Mouse (Mus musculus) thymus, adult 18-20 months (tissue): Measurements from ENCODE around the gene Pde6b.

Experiments
- DNase-seq, 2 experiments: peaks; one replicate each; pipeline ENCODE4 v3.0.0; 2022; ENCODE audit warnings: mixed read lengths in 2 of 2

The Pde6b gene

DNA sequence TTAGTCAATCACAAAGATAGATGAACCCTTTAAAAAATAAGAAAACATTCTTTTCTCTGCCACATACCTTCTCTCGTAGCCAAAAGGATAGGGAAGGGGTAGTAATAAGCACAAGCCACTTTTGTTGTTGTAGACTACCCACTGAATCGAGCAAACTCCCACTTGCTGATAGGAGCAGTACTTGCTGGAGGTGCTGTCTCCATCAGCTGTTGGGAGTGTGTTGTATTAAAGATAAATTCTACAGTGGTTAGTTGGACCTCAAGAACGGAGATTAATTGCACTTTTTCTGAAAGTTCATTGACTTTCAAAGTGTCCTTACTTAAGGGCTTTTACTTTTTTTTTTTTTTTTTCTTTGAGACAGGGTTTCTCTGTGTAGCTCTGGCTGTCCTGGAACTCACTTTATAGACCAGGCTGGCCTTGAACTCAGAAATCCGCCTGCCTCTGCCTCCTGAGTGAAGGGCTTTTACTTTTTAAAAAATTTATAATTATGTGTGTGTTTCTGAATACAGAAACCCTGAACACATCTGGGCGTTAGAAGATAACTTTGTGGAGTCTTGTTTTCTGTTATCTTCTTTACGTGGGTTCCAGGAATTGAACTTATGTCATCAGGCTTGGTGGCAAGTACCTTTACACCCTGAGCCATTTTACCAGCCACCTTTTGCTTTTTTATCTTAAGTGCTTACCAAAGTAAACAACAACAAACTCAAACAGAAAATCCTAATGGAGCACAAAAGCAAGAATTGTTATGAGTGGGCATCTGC, 77.1 kb downstream of the Pde6b start:
- DNase-seq, result no peak

DNA sequence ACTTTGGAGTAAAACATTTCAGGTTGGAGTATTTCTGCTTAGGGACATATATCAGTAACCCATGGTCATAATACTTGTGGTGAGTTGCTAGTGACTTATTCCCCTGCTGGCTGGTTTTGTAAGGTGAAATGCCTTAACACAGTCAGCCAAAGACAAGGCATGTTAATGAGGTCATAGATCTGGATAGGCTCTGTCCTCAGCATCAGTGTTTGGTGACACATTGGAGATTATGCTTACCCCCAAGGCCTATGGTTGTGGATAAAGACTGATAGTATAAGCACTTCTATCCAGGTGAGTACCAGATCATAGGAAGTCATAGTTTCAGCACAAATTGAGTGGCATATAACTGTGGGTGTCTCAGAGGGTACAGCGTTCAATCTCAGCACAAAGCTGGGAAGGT, 78.5 kb downstream of the Pde6b start:
- no peak for DNase-seq

DNA sequence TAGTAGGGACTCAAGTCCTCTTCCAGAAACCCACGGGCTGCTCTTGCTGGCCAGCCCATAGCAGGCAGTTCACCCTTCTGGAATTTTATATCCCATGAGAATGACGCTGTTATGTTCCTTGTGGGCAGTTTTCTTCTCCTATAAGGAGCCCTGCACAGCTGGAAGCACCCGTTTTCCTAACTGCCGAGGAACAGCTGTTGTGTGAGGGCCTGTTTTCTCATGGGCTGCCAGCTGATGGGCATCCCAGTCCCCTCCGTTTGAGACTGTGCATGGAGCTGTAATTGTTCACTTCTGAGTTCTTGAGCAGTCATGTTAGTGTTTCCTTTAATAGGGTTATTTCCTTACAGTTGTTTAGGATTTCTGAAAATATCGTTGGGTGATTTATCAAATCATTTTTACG, 81.4 kb downstream of the Pde6b start:
- no peak for DNase-seq

DNA sequence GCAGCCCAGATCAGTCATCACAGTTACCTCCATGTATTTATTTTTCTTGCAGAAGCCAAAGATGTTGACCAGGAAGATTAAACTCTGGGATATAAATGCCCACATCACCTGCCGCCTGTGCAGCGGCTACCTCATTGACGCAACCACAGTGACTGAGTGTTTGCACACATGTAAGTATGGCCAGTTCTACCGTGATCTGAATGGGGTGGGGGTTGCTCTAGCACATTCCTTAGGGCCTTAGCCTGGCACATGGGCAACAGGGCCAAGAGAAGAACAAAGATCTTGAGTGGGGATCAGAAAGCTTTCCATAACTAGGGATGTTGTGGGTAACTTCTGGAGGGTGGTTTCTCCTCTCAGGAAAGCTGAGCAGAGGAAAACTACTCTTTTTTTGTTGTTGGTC, 85.5 kb downstream of the Pde6b start:
- no peak for DNase-seq

DNA sequence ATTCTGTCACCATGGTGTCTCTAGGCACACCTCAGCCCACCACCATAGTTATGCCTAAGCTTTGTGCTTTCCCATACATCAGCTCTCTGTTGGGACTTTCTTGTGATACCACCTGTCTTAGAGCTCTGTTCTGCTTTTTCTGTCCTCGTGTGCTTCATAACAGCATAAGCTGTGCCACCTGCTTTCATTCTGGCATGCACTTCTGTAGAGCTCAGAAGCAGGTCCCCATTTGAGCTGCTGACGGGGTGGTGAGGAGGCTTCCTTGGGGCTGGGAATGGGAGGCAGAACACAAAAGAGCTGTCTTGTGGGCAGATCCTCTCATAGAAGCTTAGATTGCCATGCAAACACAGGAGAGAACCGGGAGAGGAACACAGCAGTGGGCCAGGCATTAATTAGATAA, 87.8 kb downstream of the Pde6b start:
- no peak for DNase-seq
